Mouse (Mus musculus): ENCODE measurements around the gene Rad18.

- TF ChIP-seq POLR2A (IDR thresholded peaks at IDR 0.05; ENCODE audit: insufficient read depth, low read depth, low read length) (no peak), CTCF (IDR thresholded peaks at IDR 0.05) (peak; percentile 41), EP300 (IDR thresholded peaks at IDR 0.05; ENCODE audit: insufficient read depth, low read depth, low read length) (no peak)
Observed at GRCm38 (mm10) chr6:112732434-112732833, 35.9 kb upstream of the Rad18 start.
